Mouse (Mus musculus) left cerebral cortex, postnatal 36 days (tissue): ENCODE measurements around the gene Ocln. TPM values are rescaled to one million over a fixed set of nuclear protein-coding genes. Genes with fewer than 3 reads are reported as not detected.

Experiments
- DNase-seq, 2 experiments: peaks; one replicate each; pipeline ENCODE4 v3.0.0; 2021 to 2022; ENCODE audit warnings: low spot score in 2 of 2, mixed read lengths in 1 of 2
- intact Hi-C: fragments of 180-260 bp; cut with DNase I; formaldehyde crosslinking; loops from one replicate; pipeline ENCODE4 v1.15.1; 2025
- total RNA-seq, 2 experiments: library from RNA; stranded (reverse); gene quantifications; 2 replicates each; pipeline ENCODE4 v1.2.3; 2021

The Ocln gene
- total RNA-seq, result 1 to 10 TPM; 8.2 to 8.5 TPM

DNA sequence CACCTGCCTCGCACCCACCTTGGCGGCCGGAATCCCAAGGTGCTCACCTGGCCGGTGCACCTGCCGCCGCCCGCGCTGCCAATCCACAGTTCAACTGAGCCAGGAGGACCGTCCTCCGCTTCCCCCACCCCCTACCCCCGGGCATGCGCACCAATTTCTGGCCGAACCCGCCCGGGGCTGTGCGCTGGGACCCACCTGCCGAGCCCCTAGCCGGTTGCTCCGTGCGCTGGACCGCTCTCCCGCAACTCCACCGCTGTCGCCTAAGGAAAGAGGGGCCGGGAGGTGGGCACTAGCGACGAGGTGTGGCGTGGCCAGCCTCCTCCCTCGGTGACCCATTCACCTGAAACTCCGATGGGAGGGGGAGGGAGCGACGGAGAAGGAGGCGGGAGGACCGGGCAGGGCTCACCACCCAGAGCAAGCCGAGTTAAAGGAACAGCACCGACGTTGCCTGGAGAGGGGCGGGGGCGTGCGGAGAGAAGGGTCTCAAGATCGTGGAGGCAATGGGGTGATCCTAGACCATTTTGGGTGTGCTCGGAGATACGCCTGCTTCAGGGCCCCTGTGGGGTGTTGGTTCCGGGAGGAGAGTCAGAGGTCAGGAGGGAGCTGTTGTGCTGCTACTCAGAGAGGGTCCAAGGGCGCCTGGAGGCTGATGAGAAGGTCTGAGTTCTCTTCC is at the start of gene Ocln:
Gene Ocln, minus strand, starts transcription at position 350 of the 673 bp plus-strand sequence.
- peak; percentile 21 to 30 for DNase-seq
- intact Hi-C loops, result no loop called here

- no peak for DNase-seq
- intact Hi-C loops, result no loop called here
These were observed 48.5 kb upstream of the Ocln start for GRCm38 (mm10) chr13:100601034-100601433.

DNA sequence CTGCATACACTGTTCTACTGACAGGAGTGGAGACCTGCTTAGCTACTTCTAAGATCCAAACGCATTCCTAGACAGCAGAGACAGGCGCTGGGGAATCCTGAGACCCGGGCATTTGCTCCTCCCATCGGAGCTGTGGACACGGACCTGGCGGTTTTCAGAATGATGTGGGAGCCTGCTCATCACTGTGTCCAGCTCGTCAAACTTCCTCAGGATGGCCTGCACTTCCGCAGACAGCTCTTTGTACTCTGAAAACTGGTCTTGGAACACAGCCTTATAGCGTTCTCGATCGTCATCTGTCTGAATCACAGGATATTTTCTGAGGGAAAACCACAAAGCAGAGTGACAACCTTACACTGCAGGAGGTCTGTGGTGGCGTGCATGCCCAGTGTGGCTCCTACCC is 47.8 kb upstream of the Ocln start:
- DNase-seq, result no peak
- intact Hi-C loops, result no loop called here

DNA sequence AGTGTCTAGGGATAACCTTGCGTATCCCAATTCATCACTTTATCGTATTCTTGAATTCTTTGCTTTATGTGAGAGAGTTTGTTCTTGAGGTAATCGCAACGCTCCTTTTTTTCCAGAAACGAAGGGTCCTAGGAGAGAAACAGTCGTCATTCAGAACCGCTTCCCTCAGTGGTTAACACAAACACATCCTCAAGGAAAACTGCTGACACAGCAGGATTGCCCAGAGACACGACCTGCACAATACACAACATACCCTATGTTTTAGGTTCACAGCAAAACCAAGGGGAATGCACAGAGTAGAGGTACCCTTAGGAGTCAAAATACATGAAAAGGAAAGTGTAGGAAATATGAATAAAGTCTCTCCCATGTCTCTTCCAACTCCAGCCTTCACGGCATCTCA is 44.8 kb upstream of the Ocln start:
- intact Hi-C loops, result no loop called here
- DNase-seq, result no peak

GRCm38 (mm10) chr13:100595552-100595885 is 43.0 kb upstream of the Ocln start:
- intact Hi-C loops, result no loop called here
- no peak for DNase-seq

- no peak for DNase-seq
- intact Hi-C loops, result no loop called here
These were observed 42.5 kb upstream of the Ocln start for GRCm38 (mm10) chr13:100594838-100595551.

- intact Hi-C loops, result no loop called here
These were observed 41.7 kb upstream of the Ocln start for GRCm38 (mm10) chr13:100594041-100594792.

GRCm38 (mm10) chr13:100588646-100589045 is 36.1 kb upstream of the Ocln start:
- no peak for DNase-seq
- intact Hi-C loops, result no loop called here

More at GRCm38 (mm10) chr13:100594041-100594792, 41.7 kb upstream of the Ocln start:
- DNase-seq, result peak in 1 of 2 experiments; percentile 30

- no peak for DNase-seq
These were observed 29.6 kb upstream of the Ocln start for GRCm38 (mm10) chr13:100582144-100582543.

DNA sequence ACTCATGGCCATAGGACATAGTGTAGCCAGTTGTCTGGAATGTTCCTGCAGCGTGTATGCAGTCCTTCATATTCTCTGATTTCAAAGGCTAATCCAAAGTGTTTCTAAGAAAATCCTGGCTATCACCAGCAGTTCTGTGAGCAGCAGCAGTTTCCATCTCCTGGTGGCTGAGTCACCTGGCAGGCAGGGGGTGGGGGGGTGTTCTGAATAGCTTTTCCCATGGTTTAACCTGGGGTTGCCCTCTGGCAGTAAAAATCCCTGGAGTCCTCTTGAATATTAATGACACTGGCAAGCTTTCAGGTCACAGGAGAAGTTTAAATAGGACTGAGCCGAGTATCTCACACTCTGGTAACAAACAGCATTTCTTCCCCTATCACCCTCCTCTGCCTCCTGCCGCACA is 29.2 kb upstream of the Ocln start:
- intact Hi-C loops, result no loop called here
- no peak for DNase-seq

More at GRCm38 (mm10) chr13:100582144-100582543, 29.6 kb upstream of the Ocln start:
- intact Hi-C loops, result no loop called here

GRCm38 (mm10) chr13:100579951-100580350 is 27.4 kb upstream of the Ocln start:
- no peak for DNase-seq
- intact Hi-C loops, result no loop called here

GRCm38 (mm10) chr13:100579220-100579619 is 26.7 kb upstream of the Ocln start:
- intact Hi-C loops, result no loop called here
- DNase-seq, result no peak

- DNase-seq, result no peak
- intact Hi-C loops, result no loop called here
These were observed 23.4 kb upstream of the Ocln start for GRCm38 (mm10) chr13:100575950-100576349.

DNA sequence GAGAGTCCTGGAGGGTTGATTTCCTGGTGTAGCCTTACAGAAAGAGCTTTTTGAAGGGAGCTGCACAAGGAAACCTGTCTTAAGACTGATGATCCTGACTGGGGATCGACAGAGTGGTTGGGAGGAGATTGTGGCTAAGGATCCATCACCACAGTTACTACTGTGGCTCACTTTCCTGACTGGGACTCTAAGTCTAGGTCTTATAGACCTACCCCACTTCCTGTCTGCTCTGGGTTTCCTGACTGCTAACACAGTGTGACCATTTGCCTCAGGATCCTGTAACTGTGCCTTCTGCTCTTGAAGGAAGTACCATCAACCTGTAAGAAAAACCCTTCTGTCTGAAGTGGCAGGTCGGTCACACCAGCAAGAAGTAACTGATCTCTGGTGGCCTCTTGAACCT is 18.2 kb upstream of the Ocln start:
- DNase-seq, result no peak
- intact Hi-C loops, result no loop called here

GRCm38 (mm10) chr13:100568359-100568758 is 15.8 kb upstream of the Ocln start:
- intact Hi-C loops, result no loop called here
- no peak for DNase-seq

DNA sequence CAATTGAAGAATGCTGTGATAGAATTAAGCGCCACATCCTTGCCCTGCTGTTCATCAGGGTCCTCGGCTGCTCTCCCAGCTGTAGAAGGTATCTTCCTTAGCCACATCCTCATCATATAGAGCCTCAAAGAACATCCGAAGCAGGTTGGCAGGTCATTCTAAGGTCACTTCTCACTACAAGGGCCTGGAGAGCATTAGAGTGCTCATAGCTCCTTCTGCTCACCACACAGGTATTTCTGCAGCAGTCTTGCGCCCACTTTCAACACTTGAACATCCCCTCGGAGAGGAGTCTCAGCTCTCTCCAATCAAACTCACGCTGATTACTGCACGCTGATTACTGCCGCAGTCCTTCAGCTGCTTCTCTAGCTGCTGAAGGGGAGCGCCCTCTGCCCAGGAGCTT is 6.9 kb upstream of the Ocln start:
- no peak for DNase-seq
- intact Hi-C loops, result no loop called here

GRCm38 (mm10) chr13:100557011-100557410 is 4.5 kb upstream of the Ocln start:
- intact Hi-C loops, result no loop called here
- no peak for DNase-seq

DNA sequence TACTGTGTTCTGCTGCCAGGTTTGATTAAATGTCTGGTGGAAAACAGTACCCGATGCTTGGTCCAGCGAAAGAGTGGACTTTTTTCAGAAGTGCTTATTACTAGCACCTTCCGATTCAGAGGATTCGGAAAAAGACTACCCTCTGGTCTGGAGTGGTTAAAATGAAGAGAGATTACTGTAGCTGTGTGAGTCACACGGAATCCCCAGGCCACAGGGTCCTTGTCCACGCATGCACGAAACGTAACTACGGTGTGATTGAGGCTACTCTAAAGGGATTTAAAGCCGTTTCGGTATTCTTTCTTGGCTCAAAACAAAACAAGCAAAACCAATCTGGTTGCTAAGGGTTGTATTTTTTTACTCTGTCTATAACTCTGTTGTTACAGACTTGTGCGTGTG is 522 bp upstream of the Ocln start:
- peak in 1 of 2 experiments; percentile 3 for DNase-seq
- intact Hi-C loops, result no loop called here

GRCm38 (mm10) chr13:100552009-100552368 is 529 bp downstream of the Ocln start:
- DNase-seq, result peak in 1 of 2 experiments; percentile 7
- intact Hi-C loops, result no loop called here

- peak; percentile 7 to 12 for DNase-seq
- intact Hi-C loops, result no loop called here
These were observed 1.0 kb downstream of the Ocln start for GRCm38 (mm10) chr13:100551371-100552008.
